In the genomic region with DNA sequence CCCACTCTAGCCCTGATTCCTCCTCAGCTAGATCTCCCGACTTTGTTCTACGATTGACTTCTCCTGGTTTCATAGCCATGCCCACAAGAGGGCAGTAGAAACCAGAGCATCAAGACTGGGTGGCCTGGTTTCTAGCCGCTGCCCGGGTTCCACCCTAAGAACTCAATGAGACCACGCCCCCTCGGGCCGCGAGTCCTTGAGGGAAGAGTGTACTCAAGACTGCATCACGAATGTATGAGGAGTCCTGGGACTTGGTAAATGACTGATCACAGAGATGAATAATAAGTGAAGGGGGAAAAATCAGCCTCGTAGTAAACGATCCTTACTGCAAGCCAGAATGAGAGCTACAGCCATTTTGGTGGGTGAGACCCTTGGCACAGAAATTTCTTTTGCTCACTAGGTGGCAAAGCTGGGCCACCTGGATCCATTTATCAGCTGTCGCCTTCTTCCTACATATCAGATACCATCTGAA, we compare ENCODE assay signal across 8 mouse cellular contexts. TPM values are rescaled to one million over a fixed set of nuclear protein-coding genes. Genes with fewer than 3 reads are reported as not detected.
A peak's percentile ranks its signal among the peaks of the same experiment; 100 is the strongest.
DNase-seq lines count a peak whose midpoint lies in the region; ATAC-seq and TF ChIP-seq lines count a peak whose summit lies in the region.

No protein-coding gene starts in this region.

- no peak overlapping the region for H3K9ac ChIP-seq in forebrain, embryonic 13.5 days

- intact Hi-C loops in heart, postnatal 14 days (cut with DNase I), result loop anchor here (1.0 to 5.0 kb wide), 4 partner anchors 46 to 266 kb away; partner anchors contain the start of gene Snx27

- WGBS in forebrain, embryonic 13.5 days, result under 1% methylated on average over 12 of the region's 12 CpGs
- WGBS in large intestine, adult 2 months, result 2% methylated on average over 12 of the region's 12 CpGs
- WGBS in lung, adult 2 months, result 3% methylated on average over 12 of the region's 12 CpGs

- H3K27me3 ChIP-seq in G1E (ENCODE audit: insufficient read depth, low read length), result peaks cover 10% of the 10 kb centered on the region; the same call in 1 of the 2 replicates
- H3K27me3 ChIP-seq in forebrain, embryonic 13.5 days, result peaks cover 3% of the 10 kb centered on the region; the same call in 1 of the 2 replicates

- peak; percentile 83 for DNase-seq in G1E (ENCODE audit: low spot score)
- DNase-seq in heart, postnatal 14 days, result peak; percentile 78 to 86
- DNase-seq in large intestine, adult 2 months (ENCODE audit: low read depth, low spot score), result peak; percentile 97
- DNase-seq in lung, adult 2 months, result peak; percentile 68
- peak; percentile 59 for DNase-seq in testis, postnatal 14 days (ENCODE audit: low spot score)

- peak overlapping the region; percentile 3; the same call in 1 of the 2 replicates for H3K4me3 ChIP-seq in G1E (ENCODE audit: low read depth, low read length)
- peak overlapping the region; percentile 36 for H3K4me3 ChIP-seq in forebrain, embryonic 13.5 days
- H3K4me3 ChIP-seq in lung, adult 2 months (replicated peaks; ENCODE audit: extremely low read depth, low read depth, low read length), result no peak overlapping the region

- H3K4me2 ChIP-seq in forebrain, embryonic 13.5 days, result peak overlapping the region; percentile 54

- H3K4me1 ChIP-seq in G1E (ENCODE audit: insufficient read depth, low read depth, low read length), result peaks cover 4% of the 10 kb centered on the region
- H3K4me1 ChIP-seq in forebrain, embryonic 13.5 days, result peaks cover 8% of the 10 kb centered on the region
- no peaks in the 10 kb centered on the region for H3K4me1 ChIP-seq in lung, adult 2 months (ENCODE audit: control insufficient read depth, insufficient read depth, low read length)

- 0 out of 2 replicates have a peak, but pooled peaks cover 3% of the 10 kb centered on the region for H3K9me3 ChIP-seq in G1E (replicated peaks)
- no peaks in the 10 kb centered on the region; the same call in 1 of the 2 replicates for H3K9me3 ChIP-seq in forebrain, embryonic 13.5 days (replicated peaks)

- TF ChIP-seq CTCF in G1E (IDR thresholded peaks at IDR 0.05; ENCODE audit: low read depth, low read length), result peak; percentile 54
- peak; percentile 62 for TF ChIP-seq CTCF in lung, adult 2 months (IDR thresholded peaks at IDR 0.05; ENCODE audit: insufficient read depth, low read length)

- peaks cover 25% of the 10 kb centered on the region for H3K36me3 ChIP-seq in G1E (replicated peaks)
- no peaks in the 10 kb centered on the region for H3K36me3 ChIP-seq in forebrain, embryonic 13.5 days (ENCODE audit: poor library complexity, severe bottlenecking)

- no peak overlapping the region for H3K27ac ChIP-seq in forebrain, embryonic 13.5 days

- ATAC-seq in G1E (ENCODE audit: extremely low read depth, insufficient number of reproducible peaks, low FRiP score, poor library complexity, severe bottlenecking), result peak; percentile 79
- ATAC-seq in cerebellum, adult (ENCODE audit: insufficient number of reproducible peaks, low FRiP score, low TSS enrichment), result peak; percentile 91
- ATAC-seq in forebrain, embryonic 13.5 days, result peak; percentile 94
- peak; percentile 73 for ATAC-seq in neutrophil, adult 5-6 weeks (ENCODE audit: extremely low read depth, insufficient number of reproducible peaks, low FRiP score, poor library complexity, severe bottlenecking)

- no peak for TF ChIP-seq POLR2A in lung, adult 2 months (IDR thresholded peaks at IDR 0.05; ENCODE audit: borderline replicate concordance, extremely low read depth, low read depth, low read length)

RNA-seq across cellular contexts. Expression of gene Oaz3, which starts 12.8 kb away (rescaled TPM):
- total RNA-seq in G1E (2014; fragmentation: Nextera tagmentation) (not detected in 2 replicates), G1E (2017) (0.17 and 0.49 TPM in 2 replicates)
- polyA plus RNA-seq in G1E (2012), result not detected in 2 replicates
- 1.2 and 1.4 TPM in 2 replicates for polyA plus RNA-seq in forebrain, embryonic 13.5 days (2015; fragmentation: Nextera tagmentation; extraction: Ambion mirVana)
- not detected for total RNA-seq in heart, postnatal 14 days (2021)
- polyA plus RNA-seq in large intestine, adult 2 months (2012; rRNA removed), result 0.31 TPM in 1 of 2 replicates, not detected in the other
- polyA plus RNA-seq in lung, adult 2 months (2012; rRNA removed), result 0.18 TPM in 1 of 2 replicates, not detected in the other
- not detected in 2 replicates for total RNA-seq in neutrophil, adult 5-6 weeks (2017)

RNA-seq across cellular contexts. Expression of gene Mrpl9, which starts 13.4 kb away (rescaled TPM):
- total RNA-seq in G1E (2014; fragmentation: Nextera tagmentation) (62.2 and 67.1 TPM in 2 replicates), G1E (2017) (105 and 108 TPM in 2 replicates)
- polyA plus RNA-seq in G1E (2012), result 89.5 and 105 TPM in 2 replicates
- 62.8 and 62.9 TPM in 2 replicates for polyA plus RNA-seq in forebrain, embryonic 13.5 days (2015; fragmentation: Nextera tagmentation; extraction: Ambion mirVana)
- total RNA-seq in heart, postnatal 14 days (2021), result 10 to 100 TPM; 62.4 to 66.5 TPM
- polyA plus RNA-seq in large intestine, adult 2 months (2012; rRNA removed), result 33.9 and 37.9 TPM in 2 replicates
- 18.2 and 22.6 TPM in 2 replicates for polyA plus RNA-seq in lung, adult 2 months (2012; rRNA removed)
- total RNA-seq in neutrophil, adult 5-6 weeks (2017), result 40.0 and 42.2 TPM in 2 replicates

RNA-seq across cellular contexts. Expression of gene Celf3, which starts 21.5 kb away (rescaled TPM):
- total RNA-seq in G1E (2014; fragmentation: Nextera tagmentation) (not detected in 2 replicates), G1E (2017) (0.17 TPM in 1 of 2 replicates, not detected in the other)
- polyA plus RNA-seq in G1E (2012), result not detected in 2 replicates
- polyA plus RNA-seq in forebrain, embryonic 13.5 days (2015; fragmentation: Nextera tagmentation; extraction: Ambion mirVana), result 320 and 332 TPM in 2 replicates
- not detected for total RNA-seq in heart, postnatal 14 days (2021)
- polyA plus RNA-seq in large intestine, adult 2 months (2012; rRNA removed), result 6.4 and 8.6 TPM in 2 replicates
- 1.2 and 2.1 TPM in 2 replicates for polyA plus RNA-seq in lung, adult 2 months (2012; rRNA removed)
- total RNA-seq in neutrophil, adult 5-6 weeks (2017), result 0.12 TPM in 1 of 2 replicates, not detected in the other

RNA-seq across cellular contexts. Expression of gene Riiad1, which starts 23.6 kb away (rescaled TPM):
- not detected in 2 replicates for total RNA-seq in G1E (2014; fragmentation: Nextera tagmentation)
- not detected in 2 replicates for total RNA-seq in G1E (2017)
- not detected in 2 replicates for polyA plus RNA-seq in G1E (2012)
- 20.2 and 22.8 TPM in 2 replicates for polyA plus RNA-seq in forebrain, embryonic 13.5 days (2015; fragmentation: Nextera tagmentation; extraction: Ambion mirVana)
- under 1 TPM in 1 of 2 experiments, not detected in 1; 0.37 TPM for total RNA-seq in heart, postnatal 14 days (2021)
- polyA plus RNA-seq in large intestine, adult 2 months (2012; rRNA removed), result 0.36 and 0.86 TPM in 2 replicates
- 2.3 and 2.5 TPM in 2 replicates for polyA plus RNA-seq in lung, adult 2 months (2012; rRNA removed)
- 1.8 TPM in 1 of 2 replicates, not detected in the other for total RNA-seq in neutrophil, adult 5-6 weeks (2017)

RNA-seq across cellular contexts. Expression of gene Tdrkh, which starts 43.5 kb away (rescaled TPM):
- not detected in 2 replicates for total RNA-seq in G1E (2014; fragmentation: Nextera tagmentation)
- total RNA-seq in G1E (2017), result 0.12 and 0.22 TPM in 2 replicates
- not detected in 2 replicates for polyA plus RNA-seq in G1E (2012)
- 66.4 and 69.5 TPM in 2 replicates for polyA plus RNA-seq in forebrain, embryonic 13.5 days (2015; fragmentation: Nextera tagmentation; extraction: Ambion mirVana)
- total RNA-seq in heart, postnatal 14 days (2021), result 1 to 10 TPM; 3.8 to 4.8 TPM
- 0.12 and 0.23 TPM in 2 replicates for polyA plus RNA-seq in large intestine, adult 2 months (2012; rRNA removed)
- 0.17 and 0.44 TPM in 2 replicates for polyA plus RNA-seq in lung, adult 2 months (2012; rRNA removed)
- total RNA-seq in neutrophil, adult 5-6 weeks (2017), result 0.58 and 1.1 TPM in 2 replicates

Comparison
In these comparisons a context has a peak if more than half of its experiments do, and no peak if none do; other contexts are left out.
1. RNA of gene Celf3, which starts 21.5 kb away (polyA plus RNA-seq): 320 to 332 TPM in forebrain, embryonic 13.5 days; 6.4 to 8.6 TPM in large intestine, adult 2 months, 1.2 to 2.1 TPM in lung, adult 2 months and not detected in G1E; every median in the first group is over 10 times any median in the second.
2. Peak in every context shown above with its lines, with median percentiles within 50 percentile points of each other: ATAC-seq and DNase-seq.